In genomic region chr19:58981571-58981970, GRCm38 (mm10) we compare ENCODE assay signal across 16 mouse cellular contexts. TPM values are rescaled to one million over a fixed set of nuclear protein-coding genes. Genes with fewer than 3 reads are reported as not detected.
A peak's percentile ranks its signal among the peaks of the same experiment; 100 is the strongest.
DNase-seq lines count a peak whose midpoint lies in the region; ATAC-seq lines count a peak whose summit lies in the region.
"Had no signal": no experiment of that assay in that cellular context is flagged by ENCODE, and none has a peak within 500 bp of the region (broad histone marks: within the 10 kb centered on the region; RNA-seq: fewer than 3 reads in every experiment).

No protein-coding gene starts in this region.

- H3K27ac ChIP-seq in forebrain, embryonic 12.5 days = 0 out of 2 replicates have a peak overlapping the region, but pooled peaks have one; percentile 19
- no peak overlapping the region for H3K27ac ChIP-seq in forebrain, embryonic 15.5 days (replicated peaks)
- no peak overlapping the region for H3K27ac ChIP-seq in kidney, embryonic 16.5 days (ENCODE audit: low read length)
- H3K27ac ChIP-seq: embryonic facial prominence, embryonic 15.5 days; left cerebral cortex, adult 2 months; limb, embryonic 15.5 days had no signal

- peaks cover 74% of the 10 kb centered on the region for H3K27me3 ChIP-seq in forebrain, embryonic 12.5 days
- peaks cover 36% of the 10 kb centered on the region for H3K27me3 ChIP-seq in forebrain, embryonic 15.5 days
- H3K27me3 ChIP-seq in kidney, embryonic 16.5 days (ENCODE audit: insufficient read depth, low read length) = no peaks in the 10 kb centered on the region

- WGBS in forebrain, embryonic 12.5 days = 7% methylated on average over 9 of the region's 9 CpGs
- 3% methylated on average over 9 of the region's 9 CpGs for WGBS in forebrain, embryonic 15.5 days
- WGBS in kidney, embryonic 16.5 days = 19% methylated on average over 9 of the region's 9 CpGs

- no peaks in the 10 kb centered on the region for H3K9me3 ChIP-seq in forebrain, embryonic 12.5 days
- H3K9me3 ChIP-seq in forebrain, embryonic 15.5 days = no peaks in the 10 kb centered on the region
- H3K9me3 ChIP-seq in kidney, embryonic 16.5 days (ENCODE audit: low read length) = no peaks in the 10 kb centered on the region
- H3K9me3 ChIP-seq: embryonic facial prominence, embryonic 15.5 days; limb, embryonic 15.5 days had no signal

- no peak for DNase-seq in kidney, postnatal 10 days
- peak; percentile 46 for DNase-seq in embryo, embryonic 11 days
- DNase-seq in retina, embryonic 14.5 days (ENCODE audit: low spot score) = peak; percentile 62
- no peak for DNase-seq in cerebellum, postnatal 36 days
- DNase-seq: adrenal gland, postnatal 14 days; cerebellum, adult 11 months; lung, adult 2 months; spleen, adult 18-20 months had no signal

- H3K9ac ChIP-seq in forebrain, embryonic 12.5 days = no peak overlapping the region
- no peak overlapping the region for H3K9ac ChIP-seq in forebrain, embryonic 15.5 days (replicated peaks)
- no peak overlapping the region for H3K9ac ChIP-seq in kidney, embryonic 16.5 days (replicated peaks; ENCODE audit: low read length)
- H3K9ac ChIP-seq: embryonic facial prominence, embryonic 15.5 days; limb, embryonic 15.5 days had no signal

- H3K36me3 ChIP-seq in forebrain, embryonic 12.5 days (replicated peaks) = no peaks in the 10 kb centered on the region
- H3K36me3 ChIP-seq in forebrain, embryonic 15.5 days = peaks cover 9% of the 10 kb centered on the region; the same call in 1 of the 2 replicates
- H3K36me3 ChIP-seq in kidney, embryonic 16.5 days (ENCODE audit: insufficient read depth, low read length) = no peaks in the 10 kb centered on the region
- H3K36me3 ChIP-seq: embryonic facial prominence, embryonic 15.5 days; limb, embryonic 15.5 days had no signal

- H3K4me3 ChIP-seq in forebrain, embryonic 12.5 days (replicated peaks) = no peak overlapping the region
- H3K4me3 ChIP-seq in forebrain, embryonic 15.5 days = no peak overlapping the region
- H3K4me3 ChIP-seq in kidney, embryonic 16.5 days (ENCODE audit: low read length) = no peak overlapping the region; the same call in 1 of the 2 replicates
- H3K4me3 ChIP-seq: embryonic facial prominence, embryonic 15.5 days; left cerebral cortex, adult 2 months; limb, embryonic 15.5 days had no signal

- ATAC-seq in forebrain, embryonic 12.5 days (ENCODE audit: low FRiP score) = peak; percentile 46; the same call in 1 of the 2 replicates
- no peak for ATAC-seq in forebrain, embryonic 15.5 days (replicated peaks)
- no peak for ATAC-seq in kidney, embryonic 16.5 days (ENCODE audit: low FRiP score, low TSS enrichment)
- no peak for ATAC-seq in cerebellum, adult (ENCODE audit: insufficient number of reproducible peaks, low FRiP score, low TSS enrichment)

- H3K4me1 ChIP-seq in forebrain, embryonic 12.5 days = peaks cover 30% of the 10 kb centered on the region
- H3K4me1 ChIP-seq in forebrain, embryonic 15.5 days = peaks cover 23% of the 10 kb centered on the region
- 0 out of 2 replicates have a peak, but pooled peaks cover 4% of the 10 kb centered on the region for H3K4me1 ChIP-seq in kidney, embryonic 16.5 days (ENCODE audit: insufficient read depth, low read length)

- peak overlapping the region; percentile 35 for H3K4me2 ChIP-seq in forebrain, embryonic 12.5 days
- H3K4me2 ChIP-seq in forebrain, embryonic 15.5 days (replicated peaks) = no peak overlapping the region
- peak overlapping the region; percentile 39 for H3K4me2 ChIP-seq in kidney, embryonic 16.5 days (replicated peaks; ENCODE audit: low read depth, low read length)
- H3K4me2 ChIP-seq: embryonic facial prominence, embryonic 15.5 days; limb, embryonic 15.5 days had no signal

RNA-seq across cellular contexts. Expression of gene Hspa12a, which starts 38.1 kb away (rescaled TPM):
- polyA plus RNA-seq in forebrain, embryonic 12.5 days (2016; fragmentation: Nextera tagmentation; extraction: Ambion mirVana) = 17.0 and 18.1 TPM in 2 replicates
- polyA plus RNA-seq in forebrain, embryonic 15.5 days (2015; fragmentation: Nextera tagmentation; extraction: Ambion mirVana) = 44.6 and 54.4 TPM in 2 replicates
- polyA plus RNA-seq in kidney, embryonic 16.5 days (2015; fragmentation: Nextera tagmentation; extraction: Ambion mirVana) = 18.1 TPM in 2 replicates

RNA-seq across cellular contexts. Expression of gene Eno4, which starts 38.3 kb away (rescaled TPM):
- 0.79 and 1.6 TPM in 2 replicates for polyA plus RNA-seq in forebrain, embryonic 12.5 days (2016; fragmentation: Nextera tagmentation; extraction: Ambion mirVana)
- polyA plus RNA-seq in forebrain, embryonic 15.5 days (2015; fragmentation: Nextera tagmentation; extraction: Ambion mirVana) = 1.8 and 2.4 TPM in 2 replicates
- polyA plus RNA-seq in kidney, embryonic 16.5 days (2015; fragmentation: Nextera tagmentation; extraction: Ambion mirVana) = 0.64 and 0.85 TPM in 2 replicates
- polyA plus RNA-seq: large intestine, adult 2 months had no signal

Comparison
In these comparisons a context has a peak if more than half of its experiments do, and no peak if none do; other contexts are left out.
1. DNase-seq: peak in embryo, embryonic 11 days (single experiment) and retina, embryonic 14.5 days (single experiment); none in kidney, postnatal 10 days (single experiment) and cerebellum, postnatal 36 days (0 of 2).